Mouse (Mus musculus) testis, adult 2 months (tissue): ENCODE data around the gene Dusp10.

ENCODE experiments used
- CTCF ChIP-seq: fragments of 200-500 bp; IDR thresholded peaks from 2 replicates; pipeline ENCODE4 v1.5.1; 2012; ENCODE audit warnings: low read depth, mild to moderate bottlenecking, inconsistent platforms, low read length, moderate library complexity; ENCODE audit not compliant: control insufficient read depth, insufficient read depth, insufficient replicate concordance
- POLR2A ChIP-seq: fragments of 200-500 bp; IDR thresholded peaks from 2 replicates; pipeline ENCODE4 v1.6.1; 2012; ENCODE audit warnings: low read depth, mild to moderate bottlenecking, inconsistent platforms, low read length, moderate library complexity; ENCODE audit not compliant: control insufficient read depth

GRCm38 (mm10) chr1:184060381-184060780 is 47.3 kb downstream of the Dusp10 start:
- TF ChIP-seq POLR2A: no peak
- TF ChIP-seq CTCF: no peak
